Mouse (Mus musculus) brain, embryonic 14.5 days (tissue): ENCODE measurements around the gene Hoxc4. TPM values are rescaled to one million over a fixed set of nuclear protein-coding genes. Genes with fewer than 3 reads are reported as not detected.

Experiments used
- DNase-seq: peaks from one replicate; pipeline ENCODE4 v3.0.0-alpha.2; 2011; ENCODE audit warnings: low read depth
- CTCF ChIP-seq: fragments of 200-500 bp; IDR thresholded peaks from 2 replicates; pipeline ENCODE4 v1.5.1; 2012; ENCODE audit warnings: inconsistent platforms, mild to moderate bottlenecking, moderate library complexity, borderline replicate concordance; ENCODE audit not compliant: insufficient read depth, insufficient read length; ENCODE audit errors: extremely low read depth
- POLR2A ChIP-seq: fragments of 200-500 bp; IDR thresholded peaks from 2 replicates; pipeline ENCODE4 v1.6.1; 2012; ENCODE audit warnings: mild to moderate bottlenecking, inconsistent platforms, borderline replicate concordance; ENCODE audit not compliant: poor library complexity, insufficient read depth, insufficient read length, severe bottlenecking; ENCODE audit errors: extremely low read depth
- polyA plus RNA-seq: library from polyadenylated mRNA; depleted of rRNA; stranded (reverse); fragments of >200 nt; gene quantifications from 2 replicates; pipeline ENCODE4 v1.2.3, GENCODE M21; 2012

The Hoxc4 gene
- polyA plus RNA-seq, 1 experiment, result 13.6 TPM

GRCm38 (mm10) chr15:102992863-102993262 is 25.9 kb upstream of the Hoxc4 start:
- no peak for DNase-seq
- no peak for TF ChIP-seq CTCF
- TF ChIP-seq POLR2A, result no peak

- DNase-seq, result no peak
- no peak for TF ChIP-seq CTCF
Measured at GRCm38 (mm10) chr15:102996548-102996947, 22.2 kb upstream of the Hoxc4 start.

- no peak for DNase-seq
- TF ChIP-seq CTCF, result no peak
- no peak for TF ChIP-seq POLR2A
Measured at GRCm38 (mm10) chr15:102997431-102997830, 21.3 kb upstream of the Hoxc4 start.

GRCm38 (mm10) chr15:102997939-102998355 is 20.8 kb upstream of the Hoxc4 start, which contains the start of gene Hoxc6:
Gene Hoxc6, plus strand, starts transcription at chr15:102998257.
- no peak for DNase-seq
- no peak for TF ChIP-seq CTCF
- no peak for TF ChIP-seq POLR2A

GRCm38 (mm10) chr15:102998608-102999182 is 20.0 kb upstream of the Hoxc4 start:
- TF ChIP-seq CTCF (no peak), POLR2A (no peak)
- no peak for DNase-seq

- peak; percentile 84 for DNase-seq
- TF ChIP-seq CTCF (no peak), POLR2A (no peak)
Measured at GRCm38 (mm10) chr15:102999183-102999831, 19.4 kb upstream of the Hoxc4 start.

- TF ChIP-seq CTCF, result no peak
- no peak for TF ChIP-seq POLR2A
- no peak for DNase-seq
Measured at GRCm38 (mm10) chr15:102999955-103000354, 18.8 kb upstream of the Hoxc4 start.

- no peak for DNase-seq
- TF ChIP-seq CTCF (no peak), POLR2A (no peak)
Measured at GRCm38 (mm10) chr15:103000501-103000901, 18.2 kb upstream of the Hoxc4 start.

GRCm38 (mm10) chr15:103001370-103001769 is 17.4 kb upstream of the Hoxc4 start:
- TF ChIP-seq CTCF (no peak), POLR2A (no peak)
- no peak for DNase-seq

- DNase-seq, result no peak
- TF ChIP-seq CTCF (no peak), POLR2A (no peak)
Measured at GRCm38 (mm10) chr15:103002156-103002555, 16.6 kb upstream of the Hoxc4 start.

- no peak for DNase-seq
- no peak for TF ChIP-seq CTCF
- no peak for TF ChIP-seq POLR2A
Measured at GRCm38 (mm10) chr15:103002821-103003448, 15.8 kb upstream of the Hoxc4 start.

GRCm38 (mm10) chr15:103005308-103005707 is 13.4 kb upstream of the Hoxc4 start:
- DNase-seq, result no peak
- TF ChIP-seq POLR2A (no peak), CTCF (no peak)
